Mouse (Mus musculus): ENCODE data around the gene Vmn2r54. TPM values are rescaled to one million over a fixed set of nuclear protein-coding genes. Genes with fewer than 3 reads are reported as not detected.
"Not testable (repeated sequence)": the region's sequence is repeated elsewhere in the genome, so short reads cannot be mapped to it uniquely, and the experiment has no call there.

Gene Vmn2r54
- polyA plus RNA-seq (2015; fragmentation: Nextera tagmentation; extraction: Ambion mirVana): not detected in 2 replicates

- H3K36me3 ChIP-seq (ENCODE audit: control insufficient read depth, insufficient read depth); H3K9ac ChIP-seq (ENCODE audit: low read depth, low read length); H3K27me3 ChIP-seq (ENCODE audit: control insufficient read depth, insufficient read depth, low read depth, low read length); H3K4me3 ChIP-seq (ENCODE audit: low read depth, low read length); H3K27ac ChIP-seq (ENCODE audit: low read length); ATAC-seq (ENCODE audit: low read depth); H3K4me1 ChIP-seq (ENCODE audit: control insufficient read depth, low read depth, low read length); H3K9me3 ChIP-seq (replicated peaks; ENCODE audit: control insufficient read depth, low read length); H3K4me2 ChIP-seq (ENCODE audit: low read depth, low read length): not testable (repeated sequence)
- WGBS (ENCODE audit: insufficient replicate concordance): 51% methylated on average over 3 of the region's 4 CpGs
These were observed at the start of gene Vmn2r54 for GRCm38 (mm10) chr7:12640219-12640618. Gene Vmn2r54 (minus strand): TSS chr7:12640319.

DNA sequence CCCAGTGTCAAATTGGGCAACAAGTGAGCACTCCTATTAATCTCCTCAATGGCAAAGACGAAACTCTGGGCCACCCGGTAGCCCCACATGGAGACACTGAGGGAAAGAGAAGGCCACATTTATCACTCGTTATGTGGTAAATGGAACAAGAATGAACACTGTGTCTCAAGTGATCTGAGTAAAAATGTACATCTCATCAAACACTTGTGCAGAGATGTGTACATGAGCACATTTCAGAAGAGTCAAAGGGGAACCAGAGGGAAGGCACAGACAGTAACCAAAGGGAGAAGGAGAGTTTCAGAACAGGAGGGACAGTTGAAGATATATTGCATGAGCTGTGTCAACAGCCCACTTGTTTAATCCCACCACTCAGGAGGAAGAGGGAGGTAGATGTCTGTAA lies 44.8 kb upstream of the Vmn2r54 start, which contains the start of gene Vmn2r55:
TSS of gene Vmn2r55 (minus strand) at position 101 of the 400 bp plus-strand sequence.
- H3K4me2 ChIP-seq (ENCODE audit: low read depth, low read length); H3K27me3 ChIP-seq (ENCODE audit: control insufficient read depth, insufficient read depth, low read depth, low read length); H3K27ac ChIP-seq (ENCODE audit: low read length); H3K4me1 ChIP-seq (ENCODE audit: control insufficient read depth, low read depth, low read length); H3K9me3 ChIP-seq (replicated peaks; ENCODE audit: control insufficient read depth, low read length); H3K9ac ChIP-seq (ENCODE audit: low read depth, low read length); H3K36me3 ChIP-seq (ENCODE audit: control insufficient read depth, insufficient read depth); ATAC-seq (ENCODE audit: low read depth); H3K4me3 ChIP-seq (ENCODE audit: low read depth, low read length): not testable (repeated sequence)
- 70% methylated on average over 3 of the region's 3 CpGs for WGBS (ENCODE audit: insufficient replicate concordance)

- ATAC-seq (ENCODE audit: low read depth): no peak
- no peak within 1 kb of the TSS for H3K4me2 ChIP-seq (ENCODE audit: low read depth, low read length)
- no peaks in the 10 kb centered on the region for H3K4me1 ChIP-seq (ENCODE audit: control insufficient read depth, low read depth, low read length)
- no peaks in the 10 kb centered on the region for H3K9me3 ChIP-seq (replicated peaks; ENCODE audit: control insufficient read depth, low read length)
- no peak within 1 kb of the TSS for H3K4me3 ChIP-seq (ENCODE audit: low read depth, low read length)
- no peak within 1 kb of the TSS for H3K27ac ChIP-seq (ENCODE audit: low read length)
- H3K36me3 ChIP-seq (ENCODE audit: control insufficient read depth, insufficient read depth): no peaks in the 10 kb centered on the region
- H3K27me3 ChIP-seq (ENCODE audit: control insufficient read depth, insufficient read depth, low read depth, low read length): no peaks in the 10 kb centered on the region
- no peak within 1 kb of the TSS for H3K9ac ChIP-seq (ENCODE audit: low read depth, low read length)
These were observed 31.4 kb downstream of the Vmn2r54 start, which contains the start of gene Vmn2r53 for GRCm38 (mm10) chr7:12608688-12609087. Gene Vmn2r53 (minus strand): TSS chr7:12608788.

Other genes starting within 250 kb of the Vmn2r54 start
- gene Zfp551, start 217.6 kb downstream of the Vmn2r54 start, polyA plus RNA-seq (2015; fragmentation: Nextera tagmentation; extraction: Ambion mirVana): 0.54 and 0.72 TPM in 2 replicates
- gene Zfp606, start 162.0 kb downstream of the Vmn2r54 start, polyA plus RNA-seq (2015; fragmentation: Nextera tagmentation; extraction: Ambion mirVana): 3.1 and 3.2 TPM in 2 replicates
- gene 2900092C05Rik, start 127.8 kb downstream of the Vmn2r54 start, polyA plus RNA-seq (2015; fragmentation: Nextera tagmentation; extraction: Ambion mirVana): not detected in 2 replicates
- gene Vmn2r53, start 31.5 kb downstream of the Vmn2r54 start, polyA plus RNA-seq (2015; fragmentation: Nextera tagmentation; extraction: Ambion mirVana): not detected in 2 replicates
- gene Vmn2r55, start 44.7 kb upstream of the Vmn2r54 start, polyA plus RNA-seq (2015; fragmentation: Nextera tagmentation; extraction: Ambion mirVana): not detected in 2 replicates
- gene Vmn2r56, start 94.7 kb upstream of the Vmn2r54 start, polyA plus RNA-seq (2015; fragmentation: Nextera tagmentation; extraction: Ambion mirVana): not detected in 2 replicates
- 0.40 and 0.58 TPM in 2 replicates for gene Zscan18, start 163.3 kb upstream of the Vmn2r54 start, polyA plus RNA-seq (2015; fragmentation: Nextera tagmentation; extraction: Ambion mirVana)
- 1.7 and 2.3 TPM in 2 replicates for gene Zfp329, start 178.5 kb upstream of the Vmn2r54 start, polyA plus RNA-seq (2015; fragmentation: Nextera tagmentation; extraction: Ambion mirVana)
- 12.0 and 12.7 TPM in 2 replicates for gene Zfp110, start 194.4 kb upstream of the Vmn2r54 start, polyA plus RNA-seq (2015; fragmentation: Nextera tagmentation; extraction: Ambion mirVana)
- 0.54 and 0.55 TPM in 2 replicates for gene Zfp128, start 240.9 kb upstream of the Vmn2r54 start, polyA plus RNA-seq (2015; fragmentation: Nextera tagmentation; extraction: Ambion mirVana)